Mouse (Mus musculus) embryonic stem cell, embryonic (primary cell): ENCODE measurements at regions not wholly inside any gene's neighbourhood (a gene's known extent, or its start where the extent isn't known, plus 50 kb on each side); places are given as distances from the start of the nearest gene placed in this dataset.

ENCODE experiments used
- CTCF ChIA-PET, 4 experiments: fragments of 300-600 bp in 2 of 4; fragments of 350-600 bp in 2 of 4; sonication (Branson Sonifier 250); formaldehyde crosslinking; loops; one replicate each; lab custom pipeline; 2022; ENCODE audit warnings: inconsistent platforms in 2 of 4; lab: Charles Lee
- POLR2A ChIA-PET, 4 experiments: fragments of 300-600 bp in 2 of 4; fragments of 350-600 bp in 2 of 4; sonication (Branson Sonifier 250); formaldehyde crosslinking; loops; one replicate each; lab custom pipeline; 2022; ENCODE audit warnings: antibody characterized with exemption in 4 of 4, inconsistent platforms in 1 of 4; lab: Charles Lee

DNA sequence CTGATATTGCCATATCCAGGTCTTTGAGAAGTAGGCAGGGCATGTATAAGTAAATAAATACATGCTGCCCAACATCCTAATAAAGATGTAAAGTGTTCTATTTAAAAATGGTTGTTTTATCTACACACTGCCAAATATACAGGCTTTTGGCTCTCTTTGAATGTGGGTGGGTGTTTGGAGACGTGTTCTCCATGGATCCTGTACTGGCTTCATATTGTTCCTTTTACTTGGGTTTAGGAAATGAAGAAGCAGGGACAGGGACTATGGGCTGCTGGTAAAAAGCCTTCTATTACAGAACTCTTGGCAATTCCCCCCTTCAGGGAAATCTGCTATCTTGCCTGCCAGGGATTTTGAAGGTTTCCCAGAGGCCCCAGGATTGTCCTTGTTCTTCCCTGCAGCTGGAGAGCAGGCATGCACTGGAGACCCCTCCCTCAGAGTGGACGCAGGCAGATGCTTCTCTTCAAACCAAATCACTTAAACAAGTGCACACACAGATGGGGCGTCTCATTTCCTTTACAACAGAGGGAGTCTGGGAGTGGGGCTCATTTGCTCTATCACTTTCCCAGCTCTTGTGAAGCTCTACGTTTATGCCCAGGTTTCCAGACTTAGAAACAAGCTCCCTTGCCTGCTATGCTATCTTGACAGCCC lies 502.6 kb upstream of the Nrp1 start:
- ChIA-PET POLR2A (interaction anchor here in 1 of 4 experiments (0.6 kb wide), 1 partner anchor 403 kb away, joined by 10 read pairs; no protein-coding TSS in a partner anchor), CTCF (no interaction called here)

DNA sequence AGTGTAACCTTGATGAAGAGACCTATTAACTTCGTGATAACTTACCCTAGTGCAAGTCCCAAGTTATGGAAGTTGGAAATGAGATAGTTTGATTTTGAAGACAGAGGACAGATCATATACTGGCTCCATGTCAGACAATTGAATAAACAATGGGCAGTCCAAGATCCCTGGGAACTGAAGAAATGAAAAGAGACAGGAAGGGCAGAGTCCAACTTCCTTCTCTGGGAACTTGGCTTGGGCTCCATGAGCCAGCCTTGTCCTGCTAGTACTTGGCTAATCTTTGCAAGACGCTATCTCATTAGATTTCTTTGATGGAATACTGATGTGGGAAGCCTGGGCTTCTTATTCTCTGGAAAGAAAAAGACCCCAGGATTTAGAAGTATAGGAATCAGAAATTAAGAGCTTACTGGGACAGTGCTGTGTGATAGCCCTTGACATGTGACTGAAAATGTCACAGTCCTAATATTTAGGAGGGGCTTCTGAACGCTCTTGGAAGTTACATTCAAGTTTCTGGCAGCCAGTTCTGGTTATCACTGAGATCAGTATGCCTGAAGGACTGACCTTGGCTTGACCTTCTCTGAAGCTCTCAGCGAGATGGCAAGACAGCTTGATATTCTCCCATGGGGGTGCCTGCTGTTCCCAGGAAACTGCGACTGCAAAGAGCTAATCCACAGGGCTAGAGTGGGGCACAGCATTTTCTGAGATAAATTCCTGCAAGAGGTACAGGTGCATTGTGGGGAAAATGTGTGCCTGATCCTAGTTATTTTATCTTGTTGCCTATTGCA lies 501.9 kb upstream of the Nrp1 start:
- POLR2A ChIA-PET, result no interaction called here
- CTCF ChIA-PET, result no interaction called here

DNA sequence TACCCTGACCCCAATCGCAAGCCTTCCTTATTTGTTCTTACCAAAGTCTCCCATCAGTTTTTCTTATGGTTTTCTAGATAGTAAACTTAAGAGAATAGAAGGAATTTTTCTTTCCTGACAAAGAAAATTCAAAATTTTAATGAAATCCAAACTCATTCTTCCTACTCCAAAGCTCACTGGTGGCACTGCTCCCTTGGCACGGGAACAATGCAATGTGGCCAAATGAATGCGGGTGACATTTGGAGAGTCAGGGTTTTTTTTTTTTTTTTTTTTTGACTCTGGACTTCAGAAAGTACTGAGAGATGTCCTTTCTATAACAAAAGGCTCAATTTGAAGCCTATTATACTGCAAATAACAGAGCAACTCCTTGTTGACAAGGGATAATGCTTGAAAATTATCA lies 499.4 kb upstream of the Nrp1 start:
- ChIA-PET POLR2A (interaction anchor here in 1 of 4 experiments (0.7 kb wide), 2 partner anchors 396 to 473 kb away, joined by 3 read pairs; no protein-coding TSS in a partner anchor), CTCF (no interaction called here)

DNA sequence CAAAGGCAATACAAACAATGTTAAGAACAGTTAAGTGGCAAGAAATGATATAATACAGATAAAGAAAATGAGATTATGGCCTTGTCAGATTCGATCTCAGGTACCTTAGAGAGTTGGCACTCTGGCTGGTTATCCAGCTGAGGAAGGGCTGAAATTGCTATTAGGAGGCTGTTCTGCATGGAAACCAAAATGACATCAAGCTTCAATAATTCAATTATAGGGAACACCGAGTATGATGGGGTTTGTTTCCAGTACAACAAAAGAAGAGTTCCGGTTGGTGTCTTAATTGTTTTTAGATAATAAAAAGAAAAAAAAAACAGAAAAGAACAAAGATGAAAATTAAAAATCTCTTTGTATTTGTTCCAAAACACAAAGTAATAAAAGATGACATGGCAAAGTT lies 498.0 kb upstream of the Nrp1 start:
- CTCF ChIA-PET, result no interaction called here
- POLR2A ChIA-PET, result no interaction called here

DNA sequence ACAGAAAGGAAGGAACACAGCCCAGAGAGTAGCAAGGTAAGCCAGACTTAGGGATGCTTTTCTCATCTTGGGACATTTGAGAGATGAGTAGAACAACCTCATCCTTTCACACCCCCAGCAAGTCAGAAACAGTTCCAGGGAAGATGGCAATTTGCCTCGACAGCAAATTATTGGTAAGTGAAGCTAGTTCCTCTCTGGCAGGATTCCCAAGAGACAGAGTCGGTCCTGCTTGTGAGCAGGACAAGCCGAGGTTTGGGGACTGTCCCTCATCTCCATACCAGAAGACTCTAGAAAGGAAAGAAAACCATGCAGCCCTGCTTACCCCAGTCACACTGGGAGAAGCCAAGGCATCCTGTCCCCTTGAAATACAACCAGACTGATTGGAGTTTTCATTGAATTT lies 497.5 kb upstream of the Nrp1 start:
- CTCF ChIA-PET, result no interaction called here
- POLR2A ChIA-PET, result no interaction called here

DNA sequence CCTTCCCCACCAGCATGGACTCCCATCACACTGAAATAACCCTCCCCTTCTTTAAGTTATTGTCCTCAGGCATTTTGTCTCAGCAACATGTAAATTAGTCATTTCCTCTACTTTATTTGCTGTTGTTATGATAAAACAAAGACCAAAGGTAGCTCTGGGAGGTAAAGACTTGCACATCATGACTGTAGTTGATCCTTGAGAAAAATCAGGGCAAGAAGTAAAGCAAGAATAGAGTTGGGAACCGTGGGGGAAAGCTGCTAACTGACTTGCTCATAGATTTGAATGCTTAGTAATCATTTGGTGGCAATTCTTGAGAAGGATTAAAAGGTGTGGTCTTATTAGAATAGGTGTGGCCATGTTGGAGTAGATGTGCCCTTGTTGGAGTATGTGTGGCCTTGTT lies 473.8 kb upstream of the Nrp1 start:
- ChIA-PET POLR2A (interaction anchor here in 1 of 4 experiments (0.5 kb wide), 1 partner anchor 43 kb away, joined by 4 read pairs; no protein-coding TSS in a partner anchor), CTCF (interaction anchor here in 1 of 4 experiments (0.7 kb wide), 1 partner anchor 176 kb away, joined by 5 read pairs; no protein-coding TSS in a partner anchor)

DNA sequence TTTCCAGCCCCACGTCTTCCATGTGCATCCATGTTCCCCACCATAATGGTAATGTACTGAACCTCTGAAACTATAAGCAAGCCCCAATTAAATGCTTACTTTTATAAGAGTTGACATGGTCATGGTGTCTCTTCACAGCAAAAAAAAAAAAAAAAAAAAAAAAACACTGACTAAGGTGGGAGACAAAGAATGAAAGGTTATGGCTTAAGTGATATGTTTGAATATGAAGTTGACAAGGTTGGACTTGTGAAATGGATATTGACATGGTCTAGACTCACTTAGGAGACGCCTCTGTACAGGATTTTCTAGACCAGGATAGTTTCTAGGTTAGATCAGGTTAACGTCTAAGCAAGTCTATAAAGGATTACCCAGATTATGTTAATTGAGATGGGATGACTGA lies 473.2 kb upstream of the Nrp1 start:
- CTCF ChIA-PET, result interaction anchor here in 1 of 4 experiments (0.7 kb wide), 1 partner anchor 177 kb away, joined by 5 read pairs; no protein-coding TSS in a partner anchor
- POLR2A ChIA-PET, result no interaction called here

DNA sequence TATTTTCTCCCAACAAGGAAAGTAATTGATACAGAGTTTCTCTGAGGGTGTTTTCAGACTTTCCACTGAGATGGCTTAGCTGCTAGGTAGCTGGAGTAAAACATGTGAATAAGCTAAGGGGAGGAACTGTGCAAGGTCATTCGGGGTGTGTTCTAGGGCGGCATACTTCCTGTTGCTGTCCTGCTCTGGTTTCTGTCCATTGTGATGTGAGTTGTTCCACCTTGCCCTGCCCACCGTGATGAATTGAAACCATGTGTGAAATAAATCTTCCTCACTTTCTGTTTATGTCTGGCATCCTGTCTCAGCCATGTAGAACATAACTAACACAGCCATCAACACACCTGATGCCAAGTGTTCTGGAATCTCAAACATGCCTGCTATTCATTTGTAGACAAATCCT lies 472.6 kb upstream of the Nrp1 start:
- CTCF ChIA-PET, result no interaction called here
- POLR2A ChIA-PET, result no interaction called here

DNA sequence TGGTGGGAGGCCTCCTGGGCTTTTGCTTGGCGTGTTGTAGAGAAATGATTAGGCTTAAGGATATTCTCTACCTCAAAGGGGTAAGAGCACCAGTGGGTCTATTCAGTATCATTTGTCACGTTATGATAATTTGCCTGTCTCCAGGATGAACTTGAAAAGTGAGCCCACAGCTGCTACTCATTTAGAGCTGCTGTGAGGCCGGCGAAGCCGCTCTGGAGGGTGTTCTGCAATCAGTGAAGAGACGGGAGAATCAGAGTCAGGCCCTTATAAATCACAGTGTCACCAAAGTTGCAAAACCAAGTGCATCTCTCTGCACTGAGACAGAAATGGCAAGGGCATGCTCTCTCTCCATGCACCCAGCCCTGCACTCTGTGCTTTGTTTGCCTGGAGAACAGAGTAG lies 467.7 kb upstream of the Nrp1 start:
- POLR2A ChIA-PET, result interaction anchor here in 1 of 4 experiments (0.6 kb wide), 1 partner anchor 153 kb away, joined by 3 read pairs; no protein-coding TSS in a partner anchor
- CTCF ChIA-PET, result no interaction called here

DNA sequence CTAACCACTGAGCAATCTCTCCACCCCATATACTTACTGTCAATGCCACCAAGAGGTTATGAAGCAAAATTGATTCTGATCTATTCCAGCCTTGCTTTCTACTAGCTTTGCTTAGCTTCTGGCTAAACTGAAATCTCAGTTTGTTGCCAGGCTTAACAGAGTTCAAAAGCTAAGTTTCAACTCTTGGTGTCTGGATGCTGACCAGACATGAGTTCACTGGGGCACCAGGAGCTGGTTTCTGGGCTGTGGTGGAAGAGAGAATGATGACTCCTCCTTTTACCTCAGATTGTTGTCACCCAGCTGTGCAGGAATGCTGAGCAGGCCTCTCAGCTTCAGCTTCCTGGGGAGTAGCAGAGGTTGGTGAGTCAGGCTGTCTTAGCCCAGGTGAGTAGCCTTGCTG lies 464.1 kb upstream of the Nrp1 start:
- CTCF ChIA-PET, result interaction anchor here in 1 of 4 experiments (0.6 kb wide), 1 partner anchor 641 kb away, joined by 6 read pairs; no protein-coding TSS in a partner anchor
- POLR2A ChIA-PET, result no interaction called here

DNA sequence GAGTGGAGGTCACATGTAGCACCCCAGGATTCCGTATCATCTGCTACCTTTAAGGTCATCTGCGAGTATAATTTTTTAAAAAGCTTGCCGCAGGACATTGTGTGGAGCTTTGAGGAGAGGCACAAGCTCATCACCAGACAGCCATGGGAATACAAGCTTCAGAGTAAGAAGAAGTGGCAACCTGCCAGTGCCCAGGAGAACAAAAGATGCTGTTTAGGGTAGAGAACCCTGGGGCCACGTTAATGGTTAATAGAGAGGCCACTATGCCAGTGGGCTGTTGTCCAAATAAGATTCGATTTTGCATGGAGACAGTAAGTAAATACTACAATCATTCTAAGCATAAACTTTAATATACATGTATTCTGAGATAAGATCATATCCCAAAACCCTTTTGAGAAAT lies 450.0 kb upstream of the Nrp1 start:
- POLR2A ChIA-PET, result no interaction called here
- CTCF ChIA-PET, result no interaction called here

DNA sequence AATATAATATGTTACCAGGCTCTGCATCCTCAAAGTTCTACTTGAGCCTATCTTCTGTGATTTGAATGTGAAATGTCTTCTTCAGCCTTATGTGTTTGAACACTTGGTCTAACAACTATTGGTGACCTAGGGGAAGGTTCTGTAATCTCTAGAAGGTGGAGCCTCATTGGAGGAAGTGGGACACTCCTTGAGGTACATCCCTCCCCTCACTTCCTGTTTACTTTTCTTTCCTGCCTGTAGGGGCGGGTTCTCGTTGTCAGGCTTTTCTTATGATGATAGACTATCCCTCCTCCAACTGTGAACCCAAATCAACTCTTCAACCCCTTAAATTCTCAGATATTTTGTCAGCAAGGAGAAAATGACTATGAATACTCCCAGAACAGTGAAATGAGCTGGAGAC lies 448.8 kb upstream of the Nrp1 start:
- ChIA-PET CTCF (no interaction called here), POLR2A (no interaction called here)

DNA sequence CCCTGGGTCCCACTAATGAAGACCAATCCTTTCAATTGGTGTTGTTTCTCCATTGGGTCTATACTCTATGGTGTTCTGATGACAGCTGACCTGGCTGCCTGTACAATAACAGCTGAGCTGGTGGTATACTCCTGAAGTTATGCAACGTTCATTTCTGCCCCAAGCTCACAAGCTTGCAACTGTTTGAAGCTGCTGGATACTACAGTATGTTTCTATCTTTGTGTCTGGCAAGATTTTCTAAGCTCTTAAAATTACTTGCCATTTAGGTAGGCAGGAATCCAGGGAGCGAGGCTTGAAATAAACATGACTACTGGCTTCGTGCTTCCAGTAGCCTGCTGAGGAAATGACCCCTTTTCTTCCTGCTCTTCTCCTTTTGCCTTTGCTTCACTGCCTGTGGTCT lies 444.3 kb upstream of the Nrp1 start:
- CTCF ChIA-PET, result interaction anchor here in 1 of 4 experiments (0.6 kb wide), 1 partner anchor 435 kb away, joined by 4 read pairs; no protein-coding TSS in a partner anchor
- POLR2A ChIA-PET, result no interaction called here

DNA sequence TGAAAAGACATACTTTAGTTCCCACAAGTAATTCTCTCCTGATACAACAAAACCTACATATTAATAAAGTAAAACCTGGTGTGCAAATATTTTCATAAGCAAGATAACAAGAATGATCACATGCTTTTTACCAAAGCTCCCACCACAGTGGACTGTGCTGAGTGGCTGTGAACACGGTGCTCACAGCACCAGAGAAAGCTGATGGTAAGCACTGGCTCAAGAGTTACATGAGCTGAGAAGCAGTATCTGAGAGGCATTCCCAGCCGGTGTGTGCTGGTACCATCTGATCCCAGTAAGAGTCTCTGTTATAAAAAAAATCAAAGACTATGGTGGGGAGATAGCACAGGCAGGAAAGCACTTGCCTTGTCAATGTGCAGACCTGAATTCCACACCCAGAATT lies 443.5 kb upstream of the Nrp1 start:
- ChIA-PET CTCF (no interaction called here), POLR2A (no interaction called here)

DNA sequence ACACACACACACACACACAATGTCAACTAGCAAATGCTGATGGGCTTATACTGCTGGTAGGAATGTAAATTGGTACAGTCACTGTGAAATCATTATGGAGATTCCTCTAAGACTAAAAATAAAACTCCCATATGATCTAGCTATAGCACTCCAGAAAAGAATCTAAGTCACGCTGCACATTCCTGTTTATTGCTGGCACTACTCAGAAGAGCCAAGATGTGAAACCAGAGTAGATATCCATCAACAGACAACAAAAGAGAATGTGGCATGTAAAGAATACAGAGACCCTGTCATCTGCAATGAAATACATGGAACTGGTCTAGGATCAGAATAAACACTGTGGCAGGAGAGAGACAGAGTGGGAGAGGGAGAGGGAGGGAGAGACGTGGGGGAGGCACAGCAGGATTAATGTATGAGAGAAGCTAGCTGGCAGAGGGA lies 442.8 kb upstream of the Nrp1 start:
- POLR2A ChIA-PET, result interaction anchor here in 1 of 4 experiments (0.7 to 1.0 kb wide), 2 partner anchors 22 to 545 kb away, joined by 3 read pairs; no protein-coding TSS in a partner anchor
- CTCF ChIA-PET, result no interaction called here

DNA sequence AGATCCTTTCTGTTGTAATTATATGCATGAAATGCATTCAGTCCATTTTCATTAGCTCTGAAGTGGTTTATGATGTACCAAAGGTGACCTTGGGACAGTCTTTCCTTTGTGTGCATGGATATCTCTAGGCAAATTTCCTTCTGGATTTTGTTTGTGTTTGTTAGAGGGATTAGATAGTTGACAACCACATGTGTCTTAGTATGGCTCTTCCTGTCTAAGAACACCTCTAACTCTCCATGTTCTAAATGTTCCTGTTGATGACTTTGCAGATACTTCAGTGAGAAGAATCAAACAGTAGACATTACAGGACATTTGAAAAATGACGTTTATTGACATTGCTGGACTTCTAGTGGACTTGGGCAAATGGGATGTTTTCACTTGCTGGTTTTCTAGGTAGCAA lies 436.5 kb upstream of the Nrp1 start:
- ChIA-PET CTCF (no interaction called here), POLR2A (no interaction called here)

DNA sequence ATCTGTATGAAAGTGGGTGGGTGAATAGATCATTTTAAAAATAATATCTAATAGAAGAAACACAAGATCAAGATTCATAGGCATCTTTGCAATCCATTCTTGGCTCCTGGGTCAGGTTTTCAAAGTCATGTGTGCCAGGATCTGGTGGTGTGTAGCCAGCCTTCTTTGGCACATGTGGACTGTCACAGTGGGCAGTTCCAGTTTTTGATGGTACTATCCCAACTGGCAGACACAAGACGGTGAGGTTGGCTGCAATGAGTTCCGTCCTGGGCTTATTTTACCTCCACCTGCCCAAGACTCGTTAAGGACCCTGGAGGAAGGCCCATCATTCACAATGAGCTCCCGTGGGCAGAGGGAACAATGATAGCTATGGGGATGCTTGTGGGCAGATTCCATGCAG lies 435.1 kb upstream of the Nrp1 start:
- ChIA-PET CTCF (no interaction called here), POLR2A (no interaction called here)

DNA sequence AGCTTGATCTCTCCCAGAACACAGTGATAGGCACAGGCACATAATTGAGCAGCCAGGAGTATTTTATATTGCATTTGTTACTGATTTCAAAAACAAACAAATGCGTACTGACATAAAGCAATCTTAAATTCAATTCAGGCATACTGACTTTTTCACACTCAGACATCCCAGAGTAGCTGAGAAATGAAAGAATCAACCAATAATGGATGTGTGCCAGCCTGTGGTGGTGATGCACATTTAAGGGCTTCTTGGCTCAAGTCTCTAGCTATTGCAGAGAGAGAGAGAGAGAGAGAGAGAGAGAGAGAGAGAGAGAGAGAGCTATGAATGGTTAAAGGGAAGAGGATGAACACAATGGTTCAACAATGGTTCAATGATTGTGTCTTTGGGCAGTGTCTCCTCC lies 426.1 kb upstream of the Nrp1 start:
- ChIA-PET POLR2A (no interaction called here), CTCF (no interaction called here)

DNA sequence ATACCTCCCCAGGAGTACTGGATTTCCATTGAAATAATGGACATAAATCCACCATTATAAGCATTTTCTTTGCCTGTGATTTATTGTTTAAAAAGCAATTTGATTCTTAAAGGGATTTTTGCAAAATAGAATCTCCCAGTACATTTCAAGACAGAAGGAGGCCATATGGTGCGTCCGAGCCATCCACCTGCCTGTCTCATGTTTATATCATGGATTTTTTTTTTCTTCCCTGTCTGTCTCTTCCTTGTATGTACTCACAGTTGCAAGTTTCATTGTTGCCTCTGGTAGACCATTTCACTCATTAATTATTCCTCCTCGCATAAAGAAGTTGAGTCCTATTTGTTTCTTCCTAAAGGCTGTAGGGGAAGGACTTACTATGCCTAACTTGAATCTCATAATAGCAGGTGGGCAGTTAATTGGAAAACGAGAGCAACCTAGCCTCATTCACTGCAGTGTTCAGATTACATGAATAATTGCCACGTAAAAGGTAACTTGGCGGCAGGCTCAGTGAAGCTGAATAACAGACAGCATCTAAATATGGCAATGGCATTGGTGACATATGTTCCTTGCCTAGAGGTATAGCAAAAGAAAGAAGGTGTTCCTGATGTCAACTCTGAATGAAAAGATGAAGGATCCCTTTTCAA lies 421.5 kb upstream of the Nrp1 start:
- ChIA-PET POLR2A (no interaction called here), CTCF (no interaction called here)
